Mouse (Mus musculus) neural tube, embryonic 15.5 days (tissue): ENCODE measurements around the gene Cd180. TPM values are rescaled to one million over a fixed set of nuclear protein-coding genes. Genes with fewer than 3 reads are reported as not detected.

Experiments used
- ATAC-seq: fragments of 200-750 bp; cut with Nextera tagmentation; 2 replicates; pipeline ENCODE4 v1.8.0; 2017; ENCODE audit warnings: mild to moderate bottlenecking, moderate TSS enrichment, moderate library complexity; ENCODE audit not compliant: low FRiP score
- H3K27ac ChIP-seq: fragments of 300-500 bp; sonication (generic); replicated peaks from 2 replicates; pipeline ENCODE4 v1.5.1; 2015; ENCODE audit warnings: mild to moderate bottlenecking, inconsistent platforms
- H3K27me3 ChIP-seq: fragments of 300-500 bp; sonication (generic); replicated peaks from 2 replicates; pipeline ENCODE4 v1.6.1; 2015; ENCODE audit warnings: inconsistent platforms
- H3K36me3 ChIP-seq: fragments of 300-500 bp; sonication (generic); 2 replicates; pipeline ENCODE4 v1.6.1; 2015; ENCODE audit warnings: inconsistent platforms
- H3K4me1 ChIP-seq: fragments of 300-500 bp; sonication (generic); 2 replicates; pipeline ENCODE4 v1.6.1; 2015; ENCODE audit warnings: inconsistent platforms
- H3K4me2 ChIP-seq: fragments of 300-500 bp; sonication (generic); 2 replicates; pipeline ENCODE4 v1.6.1; 2015; ENCODE audit warnings: inconsistent platforms, mild to moderate bottlenecking, moderate library complexity
- H3K4me3 ChIP-seq: fragments of 300-500 bp; sonication (generic); replicated peaks from 2 replicates; pipeline ENCODE4 v1.5.1; 2015; ENCODE audit warnings: mild to moderate bottlenecking, inconsistent platforms
- H3K9ac ChIP-seq: fragments of 300-500 bp; sonication (generic); replicated peaks from 2 replicates; pipeline ENCODE4 v1.6.1; 2015; ENCODE audit warnings: mild to moderate bottlenecking, inconsistent platforms
- H3K9me3 ChIP-seq: fragments of 300-500 bp; sonication (generic); replicated peaks from 2 replicates; pipeline ENCODE4 v1.6.1; 2016; ENCODE audit warnings: inconsistent platforms
- WGBS: fragments of 180-500 bp; shearing (Covaris S2); methylation state at CpG from one replicate; pipeline ENCODE4 v1.1.7; 2015; ENCODE audit warnings: mixed read lengths; 5-methylcytosine and 5-hydroxymethylcytosine counted together
- polyA plus RNA-seq: library from polyadenylated mRNA; unstranded; fragments of >200 nt; fragmentation: Nextera tagmentation; extraction: Ambion mirVana; gene quantifications from 2 replicates; pipeline ENCODE4 v1.2.1, GENCODE M21; 2015

Gene Cd180
- polyA plus RNA-seq = 0.77 and 0.87 TPM in 2 replicates

- ATAC-seq = no peak
- H3K27me3 ChIP-seq = no peaks in the 10 kb centered on the region
- no peak within 1 kb of the TSS for H3K27ac ChIP-seq
- H3K9ac ChIP-seq = no peak within 1 kb of the TSS
- H3K9me3 ChIP-seq = no peaks in the 10 kb centered on the region
- H3K4me2 ChIP-seq = no peak within 1 kb of the TSS
- H3K4me1 ChIP-seq = peaks cover 4% of the 10 kb centered on the region
- no peaks in the 10 kb centered on the region for H3K36me3 ChIP-seq
- H3K4me3 ChIP-seq = no peak within 1 kb of the TSS
- WGBS = 65% methylated on average over 8 of the region's 8 CpGs
Measured at GRCm38 (mm10) chr13:102693341-102693801, at the start of gene Cd180. Gene Cd180 (plus strand): TSS chr13:102693558.

GRCm38 (mm10) chr13:102644344-102644743, 49.0 kb upstream of the Cd180 start:
- no peak overlapping the region for H3K27ac ChIP-seq
- peak overlapping the region; percentile 38; the same call in 1 of the 2 replicates for H3K4me2 ChIP-seq
- H3K9me3 ChIP-seq = no peaks in the 10 kb centered on the region
- H3K4me3 ChIP-seq = no peak overlapping the region
- no peak; the same call in 1 of the 2 replicates for ATAC-seq
- 0 out of 2 replicates have a peak, but pooled peaks cover 3% of the 10 kb centered on the region for H3K27me3 ChIP-seq
- H3K36me3 ChIP-seq = no peaks in the 10 kb centered on the region
- peaks cover 13% of the 10 kb centered on the region for H3K4me1 ChIP-seq
- H3K9ac ChIP-seq = no peak overlapping the region
- 20% methylated on average over 8 of the region's 8 CpGs for WGBS

- Histone ChIP-seq H3K4me3 (no peak overlapping the region), H3K9me3 (no peaks in the 10 kb centered on the region), H3K9ac (no peak overlapping the region), H3K4me1 (peaks cover 13% of the 10 kb centered on the region), H3K27me3 (0 out of 2 replicates have a peak, but pooled peaks cover 3% of the 10 kb centered on the region), H3K27ac (peak overlapping the region; percentile 46; the same call in 1 of the 2 replicates), H3K36me3 (no peaks in the 10 kb centered on the region), H3K4me2 (peak overlapping the region; percentile 38)
- 19% methylated on average over 17 of the region's 17 CpGs for WGBS
- peak; percentile 87 for ATAC-seq
Measured at GRCm38 (mm10) chr13:102644789-102645551, 48.4 kb upstream of the Cd180 start.

GRCm38 (mm10) chr13:102646271-102646771, 47.0 kb upstream of the Cd180 start:
- WGBS = 74% methylated on average over 10 of the region's 10 CpGs
- H3K4me2 ChIP-seq = no peak overlapping the region
- ATAC-seq = no peak
- H3K4me1 ChIP-seq = peaks cover 13% of the 10 kb centered on the region
- no peak overlapping the region for H3K27ac ChIP-seq
- no peaks in the 10 kb centered on the region for H3K36me3 ChIP-seq
- H3K9me3 ChIP-seq = no peaks in the 10 kb centered on the region
- H3K4me3 ChIP-seq = no peak overlapping the region
- H3K27me3 ChIP-seq = 0 out of 2 replicates have a peak, but pooled peaks cover under 1% of the 10 kb centered on the region
- no peak overlapping the region for H3K9ac ChIP-seq

- ATAC-seq = no peak
- WGBS = 72% methylated on average over 4 of the region's 4 CpGs
- Histone ChIP-seq H3K27me3 (no peaks in the 10 kb centered on the region), H3K4me1 (peaks cover 13% of the 10 kb centered on the region), H3K9ac (no peak overlapping the region), H3K36me3 (no peaks in the 10 kb centered on the region), H3K4me3 (no peak overlapping the region), H3K27ac (no peak overlapping the region), H3K9me3 (no peaks in the 10 kb centered on the region), H3K4me2 (no peak overlapping the region)
Measured at GRCm38 (mm10) chr13:102647511-102647910, 45.8 kb upstream of the Cd180 start.

- WGBS = 86% methylated on average over 6 of the region's 6 CpGs
- no peak overlapping the region for H3K9ac ChIP-seq
- H3K4me3 ChIP-seq = no peak overlapping the region
- no peak overlapping the region for H3K4me2 ChIP-seq
- no peaks in the 10 kb centered on the region for H3K36me3 ChIP-seq
- ATAC-seq = no peak
- no peaks in the 10 kb centered on the region for H3K9me3 ChIP-seq
- H3K27me3 ChIP-seq = no peaks in the 10 kb centered on the region
- no peaks in the 10 kb centered on the region for H3K4me1 ChIP-seq
- H3K27ac ChIP-seq = no peak overlapping the region
Measured at GRCm38 (mm10) chr13:102652303-102652889, 41.0 kb upstream of the Cd180 start.

GRCm38 (mm10) chr13:102655071-102655570, 38.2 kb upstream of the Cd180 start:
- 63% methylated on average over 2 of the region's 2 CpGs for WGBS
- H3K4me3 ChIP-seq = no peak overlapping the region
- ATAC-seq = no peak
- H3K27me3 ChIP-seq = no peaks in the 10 kb centered on the region
- no peak overlapping the region for H3K27ac ChIP-seq
- no peaks in the 10 kb centered on the region for H3K9me3 ChIP-seq
- H3K4me2 ChIP-seq = no peak overlapping the region
- no peak overlapping the region for H3K9ac ChIP-seq
- H3K4me1 ChIP-seq = no peaks in the 10 kb centered on the region
- no peaks in the 10 kb centered on the region for H3K36me3 ChIP-seq

GRCm38 (mm10) chr13:102656153-102656690, 37.1 kb upstream of the Cd180 start:
- Histone ChIP-seq H3K4me3 (no peak overlapping the region), H3K9ac (no peak overlapping the region), H3K9me3 (no peaks in the 10 kb centered on the region), H3K36me3 (no peaks in the 10 kb centered on the region), H3K27ac (no peak overlapping the region), H3K27me3 (no peaks in the 10 kb centered on the region), H3K4me2 (no peak overlapping the region), H3K4me1 (no peaks in the 10 kb centered on the region)
- ATAC-seq = no peak
- 77% methylated on average over 11 of the region's 11 CpGs for whole genome bisulfite sequencing

GRCm38 (mm10) chr13:102658223-102658839, 35.0 kb upstream of the Cd180 start:
- no peak overlapping the region for H3K9ac ChIP-seq
- H3K36me3 ChIP-seq = no peaks in the 10 kb centered on the region
- WGBS = 78% methylated on average over 6 of the region's 6 CpGs
- H3K4me3 ChIP-seq = no peak overlapping the region
- no peaks in the 10 kb centered on the region for H3K9me3 ChIP-seq
- H3K4me2 ChIP-seq = no peak overlapping the region
- no peak overlapping the region for H3K27ac ChIP-seq
- H3K4me1 ChIP-seq = no peaks in the 10 kb centered on the region
- no peak for ATAC-seq
- H3K27me3 ChIP-seq = no peaks in the 10 kb centered on the region

- no peaks in the 10 kb centered on the region for H3K36me3 ChIP-seq
- H3K9ac ChIP-seq = no peak overlapping the region
- no peak overlapping the region for H3K4me3 ChIP-seq
- H3K27me3 ChIP-seq = no peaks in the 10 kb centered on the region
- ATAC-seq = no peak
- H3K4me1 ChIP-seq = no peaks in the 10 kb centered on the region
- H3K27ac ChIP-seq = no peak overlapping the region
- no peaks in the 10 kb centered on the region for H3K9me3 ChIP-seq
- whole genome bisulfite sequencing = 68% methylated on average over 6 of the region's 6 CpGs
- H3K4me2 ChIP-seq = no peak overlapping the region
Measured at GRCm38 (mm10) chr13:102664041-102664440, 29.3 kb upstream of the Cd180 start.

GRCm38 (mm10) chr13:102664843-102665587, 28.3 kb upstream of the Cd180 start:
- Histone ChIP-seq H3K36me3 (no peaks in the 10 kb centered on the region), H3K4me1 (no peaks in the 10 kb centered on the region), H3K9me3 (no peaks in the 10 kb centered on the region), H3K9ac (no peak overlapping the region), H3K27ac (no peak overlapping the region), H3K4me2 (peak overlapping the region; percentile 38), H3K4me3 (0 out of 2 replicates have a peak overlapping the region, but pooled peaks have one; percentile 3), H3K27me3 (no peaks in the 10 kb centered on the region)
- no peak; the same call in 1 of the 2 replicates for ATAC-seq
- 61% methylated on average over 12 of the region's 12 CpGs for whole genome bisulfite sequencing
